In the genomic region with DNA sequence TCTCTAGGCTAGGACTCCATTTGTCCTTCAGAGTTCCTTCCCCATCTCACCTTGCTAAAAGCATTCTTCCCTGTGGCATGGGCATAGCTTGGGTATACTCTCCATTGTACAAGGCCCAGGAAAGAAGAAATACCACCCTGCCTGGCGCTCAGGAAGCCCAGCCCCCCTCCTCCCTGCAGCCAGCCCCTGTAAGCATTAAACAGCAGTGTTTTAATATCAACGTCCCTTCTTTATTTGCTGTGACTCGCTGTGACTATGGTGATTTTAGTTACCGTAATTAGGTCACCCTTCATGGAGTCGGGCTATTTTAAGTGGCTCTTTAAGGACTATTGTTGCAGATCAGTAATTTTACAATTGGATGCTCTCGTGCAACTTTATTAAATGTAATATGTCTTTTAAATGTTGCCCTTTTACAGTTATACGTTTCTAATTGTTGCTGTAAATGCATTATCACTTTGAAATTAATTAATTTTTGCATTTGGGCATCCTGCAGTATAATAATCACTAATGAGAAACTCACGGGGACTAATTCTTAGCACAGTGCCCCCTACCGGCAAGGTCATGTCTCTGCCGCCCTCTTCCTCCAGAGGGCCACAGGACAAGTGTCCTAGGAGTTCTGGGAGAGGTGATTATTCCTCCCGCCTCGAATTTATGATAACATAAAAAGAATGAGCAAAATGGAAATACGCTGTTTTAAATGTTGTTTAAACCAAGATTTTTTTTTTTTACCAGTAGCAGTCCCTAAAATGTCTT, we compare ENCODE assay signal across 9 mouse cellular contexts.
A peak's percentile ranks its signal among the peaks of the same experiment; 100 is the strongest.
DNase-seq lines count a peak whose midpoint lies in the region; ATAC-seq and TF ChIP-seq lines count a peak whose summit lies in the region.
"Had no signal": no experiment of that assay in that cellular context is flagged by ENCODE, and none has a peak within 500 bp of the region (broad histone marks: within the 10 kb centered on the region; RNA-seq: fewer than 3 reads in every experiment).

No protein-coding gene starts in this region.

- TF ChIP-seq CTCF in liver, embryonic 14.5 days (IDR thresholded peaks at IDR 0.05; ENCODE audit: low read depth), result peak; percentile 61
- TF ChIP-seq CTCF in bone marrow macrophage, adult 2 months (IDR thresholded peaks at IDR 0.05; ENCODE audit: low read depth, low read length), result peak; percentile 48

- no peak overlapping the region for H3K27ac ChIP-seq in liver, embryonic 14.5 days
- no peak overlapping the region for H3K27ac ChIP-seq in bone marrow macrophage, adult 2 months (ENCODE audit: insufficient read depth, low read depth, low read length)

- no peak for ATAC-seq in liver, embryonic 14.5 days (ENCODE audit: insufficient read depth)
- ATAC-seq in megakaryocyte progenitor cell, adult 5-6 weeks (replicated peaks; ENCODE audit: poor library complexity), result peak; percentile 58; the same call in 1 of the 2 replicates

- no peaks in the 10 kb centered on the region for H3K9me3 ChIP-seq in liver, embryonic 14.5 days (ENCODE audit: control insufficient read depth, low read length)

- no peaks in the 10 kb centered on the region for H3K27me3 ChIP-seq in liver, embryonic 14.5 days (ENCODE audit: control insufficient read depth, insufficient read depth, low read length)

- H3K4me2 ChIP-seq in liver, embryonic 14.5 days (ENCODE audit: low read depth), result no peak overlapping the region

- no peak overlapping the region for H3K9ac ChIP-seq in liver, embryonic 14.5 days (replicated peaks)

- DNase-seq in cerebellum, adult 8-10 months, result peak; percentile 49
- no peak for DNase-seq in cerebellum, postnatal 4 days (ENCODE audit: low spot score in 2 of 2)
- peak in 1 of 3 experiments; percentile 2 for DNase-seq in liver, embryonic 14.5 days (ENCODE audit: low read depth in 3 of 3, low spot score in 3 of 3)
- no peak for DNase-seq in liver
- no peak for DNase-seq in layer of hippocampus, adult 18-20 months (ENCODE audit: low spot score in 2 of 2)
- DNase-seq in layer of hippocampus, adult 9-11 months, result no peak

- 48% methylated on average over 13 of the region's 13 CpGs for WGBS in liver, embryonic 14.5 days (ENCODE audit: insufficient replicate concordance)

- no peak for TF ChIP-seq EP300 in liver, embryonic 14.5 days (IDR thresholded peaks at IDR 0.05; ENCODE audit: low read depth)

- no peaks in the 10 kb centered on the region for H3K4me1 ChIP-seq in liver, embryonic 14.5 days (replicated peaks; ENCODE audit: control insufficient read depth in 2 of 2, insufficient read depth in 2 of 2, low read length in 1 of 2)
- no peaks in the 10 kb centered on the region for H3K4me1 ChIP-seq in bone marrow macrophage, adult 2 months (ENCODE audit: control insufficient read depth, insufficient read depth, low read length)

- H3K36me3 ChIP-seq in liver, embryonic 14.5 days (replicated peaks; ENCODE audit: control insufficient read depth, insufficient read depth, low read depth), result no peaks in the 10 kb centered on the region
- H3K36me3 ChIP-seq: G1E had no signal

- no peak overlapping the region for H3K4me3 ChIP-seq in liver, embryonic 14.5 days (ENCODE audit: insufficient read depth in 1 of 2, low read depth in 2 of 2, low read length in 2 of 2)
- H3K4me3 ChIP-seq in bone marrow macrophage, adult 2 months (ENCODE audit: insufficient read depth, low read length), result no peak overlapping the region

- TF ChIP-seq POLR2A in bone marrow macrophage, adult 2 months (IDR thresholded peaks at IDR 0.05; ENCODE audit: borderline replicate concordance, low read depth, low read length), result no peak
